Mouse (Mus musculus): Measurements from ENCODE around the gene Them7. TPM values are rescaled to one million over a fixed set of nuclear protein-coding genes. Genes with fewer than 3 reads are reported as not detected.

Them7 gene
- total and polyA plus RNA-seq, 3 experiments = not detected

GRCm38 (mm10) chr2:105303962-105304514, 79.9 kb downstream of the Them7 start:
- no peak for DNase-seq (ENCODE audit: low read depth, low spot score)
- no peaks in the 10 kb centered on the region for H3K79me2 ChIP-seq (ENCODE audit: control insufficient read depth, insufficient read depth, low read length, poor library complexity)
- no peaks in the 10 kb centered on the region for H3K36me3 ChIP-seq (ENCODE audit: control insufficient read depth in 1 of 2, insufficient read depth in 2 of 2, low read length in 2 of 2)
- TF ChIP-seq MYC (IDR thresholded peaks at IDR 0.05; ENCODE audit: low read depth, low read length) (no peak), CHD1 (IDR thresholded peaks at IDR 0.05; ENCODE audit: low read depth, low read length) (no peak), GATA1 (IDR thresholded peaks at IDR 0.05; ENCODE audit: low read depth, low read length) (no peak), MXI1 (IDR thresholded peaks at IDR 0.05; ENCODE audit: low read depth, low read length) (no peak), NELFE (IDR thresholded peaks at IDR 0.05; ENCODE audit: low read depth, low read length) (no peak), USF1 (IDR thresholded peaks at IDR 0.05; ENCODE audit: low read depth, low read length) (no peak), ZKSCAN1 (IDR thresholded peaks at IDR 0.05; ENCODE audit: low read depth, low read length) (no peak), MAZ (IDR thresholded peaks at IDR 0.05; ENCODE audit: low read depth, low read length) (no peak), ZMIZ1 (IDR thresholded peaks at IDR 0.05; ENCODE audit: low read depth, low read length) (no peak), JUND (IDR thresholded peaks at IDR 0.05; ENCODE audit: low read depth, low read length) (no peak), SMC3 (IDR thresholded peaks at IDR 0.05; ENCODE audit: low read depth, low read length) (no peak), ETS1 (IDR thresholded peaks at IDR 0.05; ENCODE audit: low read depth, low read length) (no peak), POLR2AphosphoS2 (IDR thresholded peaks at IDR 0.05; ENCODE audit: low read length) (no peak)
- H3K9me3 ChIP-seq (replicated peaks; ENCODE audit: insufficient read depth, low read length) = no peaks in the 10 kb centered on the region
- H3K9ac ChIP-seq (ENCODE audit: control insufficient read depth, low read depth, low read length, poor library complexity, severe bottlenecking) = no peak overlapping the region
- no peak overlapping the region for H3K27ac ChIP-seq (ENCODE audit: control insufficient read depth, low read depth, low read length)
- H3K4me1 ChIP-seq (ENCODE audit: control insufficient read depth in 1 of 2, insufficient read depth in 2 of 2, low read length in 2 of 2) = no peaks in the 10 kb centered on the region
- no peak overlapping the region for H3K4me3 ChIP-seq (ENCODE audit: control insufficient read depth in 1 of 2, insufficient read depth in 1 of 2, low read depth in 2 of 2, low read length in 2 of 2)
- no peaks in the 10 kb centered on the region; a peak in 3 of 4 replicates for H3K27me3 ChIP-seq (ENCODE audit: control insufficient read depth in 1 of 2, insufficient read depth in 2 of 2, low read length in 2 of 2)

DNA sequence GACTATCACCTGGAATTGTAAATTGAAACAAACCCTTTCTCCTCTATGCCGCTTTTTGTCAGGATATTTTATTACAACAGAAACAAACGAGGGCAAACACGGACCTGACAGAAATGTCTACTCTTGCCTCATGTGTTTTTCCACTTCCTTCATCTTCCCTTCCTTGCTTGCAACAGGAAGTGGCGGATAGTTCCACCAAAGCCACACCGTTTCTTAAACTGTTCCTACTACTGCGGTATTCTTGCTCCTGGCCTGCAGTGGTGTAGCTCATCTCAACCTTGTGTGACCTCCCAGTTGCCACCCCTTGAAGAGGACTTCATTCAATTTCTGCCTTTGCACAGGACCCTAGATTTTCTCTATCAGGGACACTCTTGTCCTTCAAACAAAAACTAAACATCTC, 81.8 kb downstream of the Them7 start:
- TF ChIP-seq ETS1 (IDR thresholded peaks at IDR 0.05; ENCODE audit: low read depth, low read length) (no peak), CTCF (IDR thresholded peaks at IDR 0.05 in 2 of 3, conservative IDR thresholded peaks at IDR 0.05 in 1 of 3; ENCODE audit: control insufficient read depth in 1 of 3, insufficient read depth in 1 of 3, low read depth in 2 of 3, low read length in 3 of 3, poor library complexity in 1 of 3, severe bottlenecking in 1 of 3) (no peak), MAX (IDR thresholded peaks at IDR 0.05; ENCODE audit: low read length) (no peak), MEF2A (IDR thresholded peaks at IDR 0.05; ENCODE audit: extremely low read depth, insufficient replicate concordance, low read depth, low read length, poor library complexity, severe bottlenecking) (no peak), GATA1 (IDR thresholded peaks at IDR 0.05; ENCODE audit: low read depth, low read length) (no peak), KAT2A (conservative IDR thresholded peaks at IDR 0.05; ENCODE audit: low read depth, low read length) (no peak), ZNF384 (IDR thresholded peaks at IDR 0.05; ENCODE audit: low read depth, low read length) (no peak), CHD1 (IDR thresholded peaks at IDR 0.05; ENCODE audit: low read depth, low read length) (no peak), BHLHE40 (IDR thresholded peaks at IDR 0.05; ENCODE audit: borderline replicate concordance, low read depth, low read length) (no peak), TCF12 (IDR thresholded peaks at IDR 0.05; ENCODE audit: low read depth, low read length) (no peak), POLR2A (IDR thresholded peaks at IDR 0.05; ENCODE audit: control insufficient read depth in 1 of 2, insufficient read depth in 1 of 2, low read depth in 1 of 2, low read length in 2 of 2, poor library complexity in 1 of 2) (no peak), RAD21 (IDR thresholded peaks at IDR 0.05; ENCODE audit: low read depth, low read length) (no peak)
- no peak overlapping the region for H3K27ac ChIP-seq (ENCODE audit: control insufficient read depth, low read depth, low read length)
- no peaks in the 10 kb centered on the region for H3K9me3 ChIP-seq (replicated peaks; ENCODE audit: insufficient read depth, low read length)
- no peak overlapping the region for H3K4me3 ChIP-seq (ENCODE audit: control insufficient read depth in 1 of 2, insufficient read depth in 1 of 2, low read depth in 2 of 2, low read length in 2 of 2)
- H3K4me1 ChIP-seq (ENCODE audit: control insufficient read depth in 1 of 2, insufficient read depth in 2 of 2, low read length in 2 of 2) = no peaks in the 10 kb centered on the region
- no peaks in the 10 kb centered on the region; a peak in 3 of 4 replicates for H3K27me3 ChIP-seq (ENCODE audit: control insufficient read depth in 1 of 2, insufficient read depth in 2 of 2, low read length in 2 of 2)
- DNase-seq (ENCODE audit: low read depth, low spot score) = no peak
- H3K9ac ChIP-seq (ENCODE audit: control insufficient read depth, low read depth, low read length, poor library complexity, severe bottlenecking) = no peak overlapping the region
- H3K79me2 ChIP-seq (ENCODE audit: control insufficient read depth, insufficient read depth, low read length, poor library complexity) = no peaks in the 10 kb centered on the region
- H3K36me3 ChIP-seq (ENCODE audit: control insufficient read depth in 1 of 2, insufficient read depth in 2 of 2, low read length in 2 of 2) = no peaks in the 10 kb centered on the region
